In the genomic region with DNA sequence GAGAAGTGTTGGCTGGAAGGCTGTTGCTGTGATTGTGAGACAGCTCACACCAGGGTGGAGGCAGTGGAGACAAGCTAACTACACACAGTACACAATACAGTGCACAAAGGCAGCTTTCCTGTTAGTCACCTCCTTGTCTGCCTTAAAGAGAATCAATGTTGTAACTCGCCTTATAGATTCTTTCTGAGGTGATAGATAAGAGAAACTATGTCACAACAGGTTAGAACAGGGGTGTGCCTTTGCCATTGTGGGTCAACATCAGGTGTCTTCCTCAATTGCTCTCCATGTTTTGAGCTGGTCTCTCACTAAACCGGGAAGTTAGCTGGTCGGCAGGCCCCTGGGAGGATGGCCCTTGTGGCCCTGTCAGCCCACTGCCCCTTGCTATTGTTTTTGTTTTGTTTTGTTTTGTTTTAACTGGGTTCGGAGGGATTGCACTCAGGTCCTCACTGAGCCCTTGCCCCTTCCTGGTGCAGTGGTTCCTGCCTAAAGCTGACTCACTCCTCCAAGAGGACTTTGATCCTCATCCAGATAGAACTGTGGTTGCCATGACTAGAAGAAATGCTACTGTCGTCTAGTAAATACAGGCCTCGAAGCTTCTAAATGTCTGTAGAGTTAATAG, we compare ENCODE assay signal across 9 mouse cellular contexts. TPM values are rescaled to one million over a fixed set of nuclear protein-coding genes. Genes with fewer than 3 reads are reported as not detected.
DNase-seq lines count a peak whose midpoint lies in the region; ATAC-seq and TF ChIP-seq lines count a peak whose summit lies in the region.
"Had no signal": no experiment of that assay in that cellular context is flagged by ENCODE, and none has a peak within 500 bp of the region (broad histone marks: within the 10 kb centered on the region; RNA-seq: fewer than 3 reads in every experiment).

No protein-coding gene starts in this region.

- no peak for TF ChIP-seq POLR2A in spleen, adult 2 months (IDR thresholded peaks at IDR 0.05; ENCODE audit: low read depth, low read length)

- H3K36me3 ChIP-seq in heart, embryonic 13.5 days: no peaks in the 10 kb centered on the region
- no peaks in the 10 kb centered on the region; the same call in 1 of the 2 replicates for H3K36me3 ChIP-seq in spleen, adult 2 months (ENCODE audit: control insufficient read depth, insufficient read depth, low read length)
- no peaks in the 10 kb centered on the region for H3K36me3 ChIP-seq in intestine, embryonic 15.5 days
- no peaks in the 10 kb centered on the region for H3K36me3 ChIP-seq in stomach, embryonic 16.5 days (ENCODE audit: control insufficient read depth, insufficient read depth, low read length)

- intact Hi-C loops in heart, postnatal 36 days (cut with DNase I): loop anchor here (5.0 to 10.0 kb wide), 4 partner anchors 116 to 407 kb away; a partner anchor contains a TSS

- H3K9ac ChIP-seq in heart, embryonic 13.5 days: peak overlapping the region; percentile 64
- no peak overlapping the region for H3K9ac ChIP-seq in intestine, embryonic 15.5 days
- peak overlapping the region; percentile 56 for H3K9ac ChIP-seq in stomach, embryonic 16.5 days (ENCODE audit: low read length)

- TF ChIP-seq CTCF in spleen, adult 2 months (IDR thresholded peaks at IDR 0.05; ENCODE audit: extremely low read depth, insufficient read depth, insufficient read length, insufficient replicate concordance): no peak

- H3K9me3 ChIP-seq in heart, embryonic 13.5 days: no peaks in the 10 kb centered on the region
- H3K9me3 ChIP-seq in intestine, embryonic 15.5 days: no peaks in the 10 kb centered on the region
- no peaks in the 10 kb centered on the region for H3K9me3 ChIP-seq in stomach, embryonic 16.5 days (replicated peaks; ENCODE audit: control insufficient read depth, low read length)

- no peaks in the 10 kb centered on the region for H3K27me3 ChIP-seq in heart, embryonic 13.5 days (replicated peaks)
- H3K27me3 ChIP-seq in spleen, adult 2 months (ENCODE audit: control insufficient read depth, insufficient read depth, low read length): no peaks in the 10 kb centered on the region
- H3K27me3 ChIP-seq in intestine, embryonic 15.5 days (replicated peaks): no peaks in the 10 kb centered on the region
- no peaks in the 10 kb centered on the region for H3K27me3 ChIP-seq in stomach, embryonic 16.5 days (ENCODE audit: control insufficient read depth, insufficient read depth, low read length)

- no peak for DNase-seq in heart, postnatal 36 days
- DNase-seq in spleen, adult 2 months (ENCODE audit: low read depth in 1 of 2, low spot score in 2 of 2): no peak
- DNase-seq in spleen, adult 18-20 months: no peak
- no peak for DNase-seq in retina, postnatal 1 day
- DNase-seq in right cerebral cortex, postnatal 4 days: no peak
- DNase-seq: right cerebral cortex, postnatal 14 days had no signal

- H3K27ac ChIP-seq in heart, embryonic 13.5 days (replicated peaks): peak overlapping the region; percentile 12; the same call in 1 of the 2 replicates
- H3K27ac ChIP-seq in spleen, adult 2 months (ENCODE audit: insufficient read depth, low read length): peak overlapping the region; percentile 65
- H3K27ac ChIP-seq in intestine, embryonic 15.5 days: peak overlapping the region; percentile 66; the same call in 1 of the 2 replicates
- peak overlapping the region; percentile 77 for H3K27ac ChIP-seq in stomach, embryonic 16.5 days (ENCODE audit: low read length)

- H3K4me3 ChIP-seq in heart, embryonic 13.5 days: 0 out of 2 replicates have a peak overlapping the region, but pooled peaks have one; percentile 10
- peak overlapping the region; percentile 8; the same call in 1 of the 2 replicates for H3K4me3 ChIP-seq in spleen, adult 2 months (ENCODE audit: extremely low read depth, insufficient read depth, insufficient read length)
- H3K4me3 ChIP-seq in intestine, embryonic 15.5 days (replicated peaks): no peak overlapping the region
- H3K4me3 ChIP-seq in stomach, embryonic 16.5 days (replicated peaks; ENCODE audit: low read length): peak overlapping the region; percentile 27; the same call in 1 of the 2 replicates

- peaks cover 43% of the 10 kb centered on the region for H3K4me1 ChIP-seq in heart, embryonic 13.5 days
- H3K4me1 ChIP-seq in spleen, adult 2 months (ENCODE audit: control insufficient read depth, insufficient read depth, insufficient read length): peaks cover 28% of the 10 kb centered on the region
- H3K4me1 ChIP-seq in intestine, embryonic 15.5 days (replicated peaks): peaks cover 8% of the 10 kb centered on the region; the same call in 1 of the 2 replicates
- peaks cover 22% of the 10 kb centered on the region for H3K4me1 ChIP-seq in stomach, embryonic 16.5 days (ENCODE audit: control insufficient read depth, insufficient read depth, low read length)

- peak overlapping the region; percentile 51 for H3K4me2 ChIP-seq in heart, embryonic 13.5 days
- H3K4me2 ChIP-seq in intestine, embryonic 15.5 days (replicated peaks): peak overlapping the region; percentile 42
- H3K4me2 ChIP-seq in stomach, embryonic 16.5 days (ENCODE audit: low read depth, low read length): peak overlapping the region; percentile 46

- no peak for ATAC-seq in heart, embryonic 13.5 days (ENCODE audit: extremely low read depth, insufficient number of reproducible peaks, low FRiP score, low TSS enrichment)
- peak; percentile 54 for ATAC-seq in intestine, embryonic 15.5 days
- no peak for ATAC-seq in stomach, embryonic 16.5 days (ENCODE audit: insufficient read depth, low FRiP score)

- WGBS in heart, embryonic 13.5 days: 41% methylated on average over 6 of the region's 6 CpGs
- WGBS in spleen, adult 2 months: 37% methylated on average over 6 of the region's 6 CpGs
- 48% methylated on average over 6 of the region's 6 CpGs for WGBS in intestine, embryonic 15.5 days
- 52% methylated on average over 6 of the region's 6 CpGs for WGBS in stomach, embryonic 16.5 days

RNA-seq across cellular contexts. Expression of a gene that starts 3.4 kb away (rescaled TPM):
- 2.4 and 2.8 TPM in 2 replicates for polyA plus RNA-seq in heart, embryonic 13.5 days (2015; fragmentation: Nextera tagmentation; extraction: Ambion mirVana)
- total RNA-seq in heart, postnatal 36 days (2021): 10 to 100 TPM; 15.3 to 15.5 TPM
- polyA plus RNA-seq in spleen, adult 2 months (2012; rRNA removed): 3.1 and 3.5 TPM in 2 replicates
- polyA plus RNA-seq in intestine, embryonic 15.5 days (2015; fragmentation: Nextera tagmentation; extraction: Ambion mirVana): 5.3 and 5.9 TPM in 2 replicates
- 7.7 and 9.3 TPM in 2 replicates for polyA plus RNA-seq in stomach, embryonic 16.5 days (2015; fragmentation: Nextera tagmentation; extraction: Ambion mirVana)

Comparison
In these comparisons a context has a peak if more than half of its experiments do, and no peak if none do; other contexts are left out.
1. H3K27ac ChIP-seq: peak in every context shown above with its lines; median percentile 77 in stomach, embryonic 16.5 days; 66 in intestine, embryonic 15.5 days; 65 in spleen, adult 2 months; 12 in heart, embryonic 13.5 days.